Mouse (Mus musculus) E14TG2a.4 (cell line): ENCODE measurements around the gene S100a8.

Experiments used
- CTCF ChIP-seq: conservative IDR thresholded peaks from 2 replicates; pipeline ENCODE4 v1.5.1; 2014; ENCODE audit warnings: low read length
- NANOG ChIP-seq: IDR thresholded peaks from 2 replicates; pipeline ENCODE4 v1.6.1; 2014; ENCODE audit warnings: borderline replicate concordance, low read length, mixed read lengths
- POU5F1 ChIP-seq: IDR thresholded peaks from 2 replicates; pipeline ENCODE4 v1.6.1; 2014; ENCODE audit warnings: low read length, borderline replicate concordance

- TF ChIP-seq CTCF, result no peak
- TF ChIP-seq POU5F1, result no peak
- no peak for TF ChIP-seq NANOG
Measured at GRCm38 (mm10) chr3:90648981-90649380, 19.8 kb upstream of the S100a8 start.
